Mouse (Mus musculus): Measurements from ENCODE around the gene Zcrb1. TPM values are rescaled to one million over a fixed set of nuclear protein-coding genes. Genes with fewer than 3 reads are reported as not detected.
A peak's percentile ranks its signal among the peaks of the same experiment; 100 is the strongest.

Zcrb1 gene
- polyA plus RNA-seq, 1 experiment from 2014 or later: 171 TPM

DNA sequence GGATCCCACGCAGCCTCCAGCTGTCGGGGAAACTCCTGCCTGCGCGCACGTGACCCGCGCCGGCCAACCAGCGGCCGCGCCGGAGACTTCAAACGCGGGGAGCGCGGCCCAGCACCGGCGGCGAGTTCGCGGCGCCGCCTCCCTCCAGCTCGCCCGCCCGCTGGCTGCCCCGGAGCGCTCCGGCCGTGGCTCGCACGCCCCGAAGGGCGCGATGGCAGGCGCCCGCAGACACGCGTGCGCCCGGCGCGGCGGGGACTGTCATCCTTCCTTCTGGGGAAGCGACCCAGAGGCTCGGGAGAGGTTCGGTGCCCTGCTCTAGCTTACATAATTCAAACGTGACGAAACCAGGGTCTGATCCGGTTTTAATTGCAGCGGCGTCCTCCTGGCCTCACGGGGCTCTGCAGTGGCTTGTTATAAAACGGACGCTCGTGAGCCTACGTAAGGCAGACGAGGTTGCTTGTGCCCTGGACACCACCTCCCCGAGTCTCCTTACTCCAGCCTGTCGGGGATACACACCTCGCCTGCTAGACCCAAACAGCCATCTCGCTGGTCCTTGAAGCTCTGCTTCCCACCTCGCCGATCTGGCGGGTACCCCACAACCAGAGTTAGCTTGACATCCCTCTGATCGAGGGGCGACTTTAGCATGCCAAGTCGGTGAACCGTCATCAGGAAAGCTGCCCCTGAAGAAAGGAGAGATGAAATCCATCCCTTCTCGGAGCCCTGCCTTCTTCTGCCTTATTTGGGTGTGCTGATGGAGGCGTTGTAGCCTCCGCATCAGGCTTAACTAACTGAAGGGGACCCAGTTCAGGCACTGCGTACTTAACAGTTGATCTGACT is 61.0 kb downstream of the Zcrb1 start, which contains the start of gene Yaf2:
Yaf2 (minus strand) TSS at position 11 of the 837 bp plus-strand sequence.
- WGBS: under 1% methylated on average over 57 of the region's 73 CpGs
- H3K4me1 ChIP-seq (ENCODE audit: control insufficient read depth, insufficient read depth, low read length): peaks cover 12% of the 10 kb centered on the region; the same call in 1 of the 2 replicates
- H3K27me3 ChIP-seq (ENCODE audit: control insufficient read depth, insufficient read depth, low read length): no peaks in the 10 kb centered on the region
- no peaks in the 10 kb centered on the region for H3K9me3 ChIP-seq (ENCODE audit: control insufficient read depth, low read length)
- peak within 1 kb of the TSS; percentile 83 for H3K4me2 ChIP-seq (ENCODE audit: low read depth, low read length)
- peak; percentile 95 for ATAC-seq (ENCODE audit: low read depth)
- H3K4me3 ChIP-seq (ENCODE audit: low read depth, low read length): peak within 1 kb of the TSS; percentile 98
- H3K9ac ChIP-seq (replicated peaks; ENCODE audit: low read depth, low read length): peak within 1 kb of the TSS; percentile 93
- H3K36me3 ChIP-seq (ENCODE audit: control insufficient read depth, insufficient read depth, low read length): no peaks in the 10 kb centered on the region
- H3K27ac ChIP-seq (ENCODE audit: low read depth, low read length): peak within 1 kb of the TSS; percentile 93

DNA sequence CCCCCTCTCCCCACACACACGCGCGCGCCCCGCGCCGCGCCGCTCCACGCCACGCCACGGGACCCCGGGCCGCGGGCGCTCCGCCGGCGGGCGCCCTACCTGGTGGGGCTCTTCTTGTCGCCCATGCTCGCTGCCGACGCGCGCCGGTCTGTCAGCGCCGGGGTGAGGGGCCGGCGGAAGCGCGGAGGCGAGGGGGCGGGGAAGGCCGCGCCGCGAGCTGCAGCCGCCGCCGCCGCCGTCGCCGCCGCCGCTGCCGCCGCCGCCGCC is 61.5 kb downstream of the Zcrb1 start:
- H3K4me2 ChIP-seq (ENCODE audit: low read depth, low read length): peak overlapping the region; percentile 83
- 0% methylated on average over 1 of the region's 52 CpGs for WGBS
- peaks cover 12% of the 10 kb centered on the region; the same call in 1 of the 2 replicates for H3K4me1 ChIP-seq (ENCODE audit: control insufficient read depth, insufficient read depth, low read length)
- H3K36me3 ChIP-seq (ENCODE audit: control insufficient read depth, insufficient read depth, low read length): no peaks in the 10 kb centered on the region
- H3K27ac ChIP-seq (ENCODE audit: low read depth, low read length): peak overlapping the region; percentile 93
- H3K9me3 ChIP-seq (ENCODE audit: control insufficient read depth, low read length): no peaks in the 10 kb centered on the region
- H3K9ac ChIP-seq (replicated peaks; ENCODE audit: low read depth, low read length): peak overlapping the region; percentile 93
- H3K4me3 ChIP-seq (ENCODE audit: low read depth, low read length): peak overlapping the region; percentile 98
- ATAC-seq (ENCODE audit: low read depth): no peak; the same call in 1 of the 2 replicates
- no peaks in the 10 kb centered on the region for H3K27me3 ChIP-seq (ENCODE audit: control insufficient read depth, insufficient read depth, low read length)

Other genes starting within 250 kb of the Zcrb1 start
- 5.8 and 7.6 TPM in 2 replicates for gene Gxylt1, start 123.2 kb downstream of the Zcrb1 start, polyA plus RNA-seq (2014; fragmentation: Nextera tagmentation; extraction: Ambion mirVana)
- gene Yaf2, start 61.4 kb downstream of the Zcrb1 start, polyA plus RNA-seq (2014; fragmentation: Nextera tagmentation; extraction: Ambion mirVana): 133 and 136 TPM in 2 replicates
- 30.1 and 32.1 TPM in 2 replicates for gene Pphln1, start within 50 bp of the Zcrb1 start, polyA plus RNA-seq (2014; fragmentation: Nextera tagmentation; extraction: Ambion mirVana)
- 26.9 and 27.3 TPM in 2 replicates for gene Prickle1, start 197.6 kb upstream of the Zcrb1 start, polyA plus RNA-seq (2014; fragmentation: Nextera tagmentation; extraction: Ambion mirVana)

Measured in neural tube, embryonic 14.5 days (tissue).